Mouse (Mus musculus) kidney, postnatal 0 days (tissue): ENCODE measurements at regions not wholly inside any gene's neighbourhood (a gene's known extent, or its start where the extent isn't known, plus 50 kb on each side); places are given as distances from the start of the nearest gene placed in this dataset.

ENCODE experiments used
- ATAC-seq: fragments of 200-750 bp; cut with Nextera tagmentation; replicated peaks from 2 replicates; pipeline ENCODE4 v1.8.0; 2017; ENCODE audit warnings: low read depth, moderate number of reproducible peaks, moderate TSS enrichment, moderate library complexity; ENCODE audit not compliant: low FRiP score
- DNase-seq: peaks from one replicate; pipeline ENCODE4 v3.0.0-alpha.2; 2016; ENCODE audit warnings: low spot score
- H3K27ac ChIP-seq: fragments of 300-500 bp; sonication (generic); 2 replicates; pipeline ENCODE4 v1.5.1; 2014; ENCODE audit warnings: mild to moderate bottlenecking
- H3K27me3 ChIP-seq: fragments of 300-500 bp; sonication (generic); 2 replicates; pipeline ENCODE4 v1.6.1; 2014; ENCODE audit warnings: low read length, mixed read lengths; ENCODE audit not compliant: insufficient read depth
- H3K36me3 ChIP-seq: fragments of 300-500 bp; sonication (generic); 2 replicates; pipeline ENCODE4 v1.6.1; 2014; ENCODE audit warnings: low read length, mixed read lengths; ENCODE audit not compliant: insufficient read depth
- H3K4me1 ChIP-seq: fragments of 300-500 bp; sonication (generic); replicated peaks from 2 replicates; pipeline ENCODE4 v1.6.1; 2014; ENCODE audit warnings: antibody characterized with exemption, low read length, mixed read lengths; ENCODE audit not compliant: insufficient read depth
- H3K4me2 ChIP-seq: fragments of 300-500 bp; sonication (generic); 2 replicates; pipeline ENCODE4 v1.6.1; 2014; ENCODE audit warnings: mild to moderate bottlenecking, low read length, moderate library complexity, mixed read lengths
- H3K4me3 ChIP-seq: fragments of 300-500 bp; sonication (generic); replicated peaks from 2 replicates; pipeline ENCODE4 v1.5.1; 2014; ENCODE audit warnings: low read depth, low read length
- H3K9ac ChIP-seq: fragments of 300-500 bp; sonication (generic); 2 replicates; pipeline ENCODE4 v1.6.1; 2014; ENCODE audit warnings: low read depth, low read length
- H3K9me3 ChIP-seq: fragments of 300-500 bp; sonication (generic); replicated peaks from 2 replicates; pipeline ENCODE4 v1.6.1; 2016; ENCODE audit warnings: low read length, inconsistent platforms, mixed read lengths
- CTCF ChIP-seq: IDR thresholded peaks from 2 replicates; pipeline ENCODE4 v1.5.1; 2016; ENCODE audit warnings: antibody characterized with exemption, low read depth, mild to moderate bottlenecking, moderate library complexity
- WGBS: fragments of 180-500 bp; shearing (Covaris S2); extraction: QIAGEN DNeasy Blood & Tissue Kit; methylation state at CpG from one replicate; pipeline ENCODE4 v1.1.7; 2014; 5-methylcytosine and 5-hydroxymethylcytosine counted together

DNA sequence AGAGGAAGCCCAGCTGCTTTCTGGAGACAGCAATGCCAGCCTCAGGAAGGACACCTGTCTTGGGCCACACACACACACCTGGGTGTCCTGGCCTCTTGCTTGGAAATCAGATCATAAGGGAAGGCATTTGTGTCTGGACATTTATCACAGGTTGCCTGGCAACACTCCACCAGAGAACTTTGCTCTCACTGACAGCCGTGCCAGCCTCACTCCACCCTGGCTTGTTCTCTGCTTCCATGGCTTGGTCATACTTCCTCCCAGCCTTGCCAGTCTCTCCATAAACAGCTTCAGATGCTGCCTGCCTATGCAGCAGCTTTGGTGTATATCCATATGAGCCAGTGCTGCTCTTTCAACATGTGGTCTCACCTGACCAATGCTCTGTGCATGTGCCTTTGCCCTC is 84.3 kb downstream of the Uncx start:
- Histone ChIP-seq H3K9ac (no peak overlapping the region), H3K4me2 (no peak overlapping the region), H3K9me3 (0 out of 2 replicates have a peak, but pooled peaks cover 6% of the 10 kb centered on the region), H3K4me3 (no peak overlapping the region), H3K36me3 (no peaks in the 10 kb centered on the region), H3K4me1 (no peaks in the 10 kb centered on the region), H3K27me3 (no peaks in the 10 kb centered on the region), H3K27ac (no peak overlapping the region)
- no peak for DNase-seq
- no peak for ATAC-seq
- 59% methylated on average over 1 of the region's 1 CpGs for WGBS
- TF ChIP-seq CTCF: no peak

DNA sequence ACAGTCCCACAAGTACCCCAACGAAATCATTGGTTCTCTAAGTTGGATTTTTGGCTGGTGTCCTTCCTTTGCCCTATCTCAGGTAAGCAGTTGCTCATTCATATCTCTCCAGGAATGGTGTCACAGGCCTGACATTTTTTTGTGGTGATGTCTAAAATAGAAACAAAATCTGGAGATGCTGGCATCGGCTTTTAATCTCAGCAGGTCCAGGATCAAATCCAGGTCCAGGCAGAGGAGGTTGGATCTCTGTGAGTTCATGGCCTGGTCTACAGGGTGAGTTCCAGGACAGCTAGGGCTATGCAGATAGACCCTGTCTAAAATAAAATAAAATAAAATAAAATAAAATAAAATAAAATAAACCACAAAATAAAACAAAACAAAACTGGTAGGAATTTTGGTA is 93.7 kb downstream of the Uncx start:
- WGBS: 86% methylated on average over 2 of the region's 2 CpGs
- H3K4me1 ChIP-seq: no peaks in the 10 kb centered on the region; the same call in 1 of the 2 replicates

DNA sequence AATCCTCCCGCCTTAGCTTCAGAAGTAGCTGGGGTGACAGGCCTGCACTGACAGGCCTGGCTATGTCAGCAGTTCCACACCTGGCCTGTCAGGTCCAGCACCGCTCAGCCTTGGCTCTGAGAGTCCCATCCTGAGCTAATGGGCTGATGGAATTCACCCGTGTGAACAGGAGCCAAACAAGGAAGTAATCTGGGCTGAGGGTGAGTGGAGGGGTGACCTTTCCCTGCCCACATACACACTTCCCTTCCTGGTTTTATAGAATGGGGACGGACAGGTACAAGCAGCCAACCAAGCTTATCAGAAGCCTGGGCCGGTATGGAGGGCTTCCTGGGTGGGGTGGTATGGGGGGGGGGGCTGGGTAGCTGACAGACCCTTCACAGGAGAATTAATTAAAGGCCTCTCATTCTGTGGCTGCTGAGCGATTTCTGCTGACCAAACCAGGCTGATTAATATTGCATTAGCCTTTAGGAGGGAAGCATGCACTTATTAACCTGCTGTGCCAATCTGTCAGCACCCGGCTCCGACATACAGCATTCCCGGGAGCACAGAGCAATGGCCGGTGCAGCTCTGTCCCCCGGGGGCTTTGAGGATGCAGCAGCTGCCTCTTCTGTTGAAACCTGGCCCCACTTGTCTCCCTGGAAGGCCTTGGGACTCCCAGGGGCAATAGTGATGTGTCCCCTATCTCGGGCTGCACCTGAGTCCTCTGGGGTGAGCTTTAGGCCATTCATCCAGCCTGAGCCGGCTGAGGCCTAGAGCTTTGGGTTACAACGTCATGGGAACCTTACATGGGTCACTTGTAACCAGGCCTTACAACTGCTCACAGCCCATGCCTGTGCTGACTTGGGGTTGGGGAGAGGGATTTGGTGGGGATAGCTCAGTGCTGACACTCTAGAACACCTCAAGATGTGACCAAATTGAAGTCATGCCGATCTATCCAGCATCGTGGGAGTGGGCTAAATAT is 95.2 kb downstream of the Micall2 start:
- Histone ChIP-seq H3K9me3 (no peaks in the 10 kb centered on the region), H3K4me2 (no peak overlapping the region), H3K27me3 (no peaks in the 10 kb centered on the region), H3K9ac (no peak overlapping the region), H3K27ac (peak overlapping the region; percentile 74), H3K4me3 (no peak overlapping the region), H3K4me1 (no peaks in the 10 kb centered on the region; the same call in 1 of the 2 replicates), H3K36me3 (no peaks in the 10 kb centered on the region)
- TF ChIP-seq CTCF: no peak
- DNase-seq (peak; percentile 32), ATAC-seq (peak; percentile 72)
- WGBS: 32% methylated on average over 16 of the region's 16 CpGs

More for the DNA sequence above, 93.7 kb downstream of the Uncx start:
- Histone ChIP-seq H3K27me3 (no peaks in the 10 kb centered on the region), H3K27ac (no peak overlapping the region), H3K4me2 (no peak overlapping the region), H3K4me3 (no peak overlapping the region), H3K36me3 (no peaks in the 10 kb centered on the region), H3K9me3 (no peaks in the 10 kb centered on the region), H3K9ac (no peak overlapping the region)
- no peak for DNase-seq
- no peak for TF ChIP-seq CTCF
- ATAC-seq: no peak

DNA sequence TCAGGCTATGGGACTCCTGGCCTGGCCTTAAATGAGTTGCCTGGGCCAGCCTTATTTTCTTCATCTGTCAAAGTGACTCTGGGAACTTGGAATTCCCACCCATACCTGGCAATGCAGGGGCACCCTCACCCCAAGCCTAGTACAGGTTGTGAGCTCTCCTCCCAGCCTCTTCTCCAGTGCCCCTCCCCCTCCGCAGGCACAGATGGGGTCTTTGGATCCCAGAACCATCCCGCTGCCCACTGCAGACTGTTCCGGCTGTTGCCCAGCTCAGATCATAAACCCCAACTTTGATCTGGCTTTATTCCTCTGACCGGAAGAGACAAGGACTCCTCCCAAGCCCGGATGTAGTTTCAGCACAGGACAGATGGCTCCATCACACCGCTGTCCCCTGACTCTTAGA is 91.3 kb downstream of the Micall2 start:
- no peak overlapping the region for H3K9ac ChIP-seq
- H3K9me3 ChIP-seq: no peaks in the 10 kb centered on the region
- H3K4me2 ChIP-seq: no peak overlapping the region
- ATAC-seq (no peak), DNase-seq (no peak)
- no peaks in the 10 kb centered on the region for H3K4me1 ChIP-seq
- H3K36me3 ChIP-seq: no peaks in the 10 kb centered on the region
- TF ChIP-seq CTCF: no peak
- H3K27me3 ChIP-seq: no peaks in the 10 kb centered on the region
- WGBS: 26% methylated on average over 6 of the region's 6 CpGs
- no peak overlapping the region for H3K27ac ChIP-seq
- no peak overlapping the region for H3K4me3 ChIP-seq

DNA sequence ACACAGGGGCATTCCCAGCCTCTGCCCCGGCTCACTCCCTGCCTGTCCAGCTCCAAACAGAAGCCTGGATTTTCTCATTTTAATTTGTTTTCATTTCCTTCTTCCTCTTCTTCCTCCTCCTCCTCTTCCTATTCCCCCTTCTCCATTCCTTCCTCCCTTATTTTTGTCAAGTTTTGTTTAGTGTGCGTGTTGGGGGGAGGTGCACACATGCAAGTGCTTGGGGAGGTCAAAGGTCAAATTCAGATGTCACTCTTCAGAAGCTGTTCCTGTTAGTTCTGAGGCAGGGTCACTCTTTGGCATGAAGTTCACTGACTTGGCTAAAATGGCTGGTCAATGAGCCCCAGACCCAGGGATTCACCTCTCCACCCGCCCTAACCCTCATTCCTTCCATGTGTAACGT is 85.1 kb downstream of the Micall2 start:
- DNase-seq: no peak
- no peaks in the 10 kb centered on the region for H3K27me3 ChIP-seq
- H3K9ac ChIP-seq: no peak overlapping the region
- H3K27ac ChIP-seq: no peak overlapping the region
- no peaks in the 10 kb centered on the region for H3K9me3 ChIP-seq
- 31% methylated on average over 4 of the region's 4 CpGs for WGBS
- no peak for TF ChIP-seq CTCF
- no peak for ATAC-seq
- H3K4me3 ChIP-seq: no peak overlapping the region
- no peaks in the 10 kb centered on the region for H3K36me3 ChIP-seq
- H3K4me2 ChIP-seq: no peak overlapping the region
- no peaks in the 10 kb centered on the region for H3K4me1 ChIP-seq
